Mouse (Mus musculus): ENCODE results near the gene Ablim1.

Ablim1 gene

DNA sequence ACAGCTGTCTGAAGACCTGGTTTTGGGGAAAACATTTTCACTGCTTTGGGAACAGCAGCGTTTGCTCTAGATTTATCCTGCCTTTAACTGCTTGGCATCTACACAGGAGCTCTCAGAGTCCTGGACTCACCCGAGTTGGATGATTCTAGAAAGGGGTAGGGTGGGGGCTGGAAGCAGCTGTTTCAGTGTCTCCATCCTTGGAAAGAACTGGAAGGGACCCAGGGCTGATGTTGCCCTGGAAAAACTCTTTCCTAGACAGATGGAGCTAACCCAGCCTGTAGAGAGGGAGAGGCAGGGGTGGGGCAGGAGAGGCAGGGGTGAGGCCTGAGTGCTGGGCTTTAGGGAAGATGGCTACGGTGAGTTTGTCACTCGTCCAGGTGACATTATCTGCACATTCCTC is 330.5 kb downstream of the Ablim1 start:
- DNase-seq (ENCODE audit: low read depth, low spot score) = no peak

DNA sequence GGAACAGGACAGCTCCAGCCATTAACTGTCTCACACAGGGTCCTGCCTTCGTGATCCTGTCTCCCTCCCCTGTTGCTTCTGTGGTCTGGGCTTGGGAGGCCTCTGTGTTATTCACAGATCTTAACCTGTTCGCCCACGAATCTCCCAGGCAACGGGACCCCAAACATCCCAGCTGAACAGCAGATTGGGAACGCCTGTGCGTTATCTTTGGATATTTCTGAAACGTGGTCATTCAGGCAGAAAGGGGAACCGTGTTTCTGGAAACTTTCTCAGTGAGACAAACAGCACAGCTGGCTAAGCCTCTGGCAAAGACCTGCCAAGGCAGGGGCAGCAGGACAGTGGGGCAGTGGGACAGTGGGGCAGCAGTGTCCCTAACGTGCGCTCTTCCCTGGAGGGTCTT is 331.0 kb downstream of the Ablim1 start:
- DNase-seq (ENCODE audit: low read depth, low spot score) = no peak

All from R1 (cell line).